Mouse (Mus musculus) hematopoietic multipotent progenitor cell, adult 10-12 weeks (in vitro differentiated cells): ENCODE results near the gene Stk19. TPM values are rescaled to one million over a fixed set of nuclear protein-coding genes. Genes with fewer than 3 reads are reported as not detected.

ENCODE experiments used
- polyA plus RNA-seq: library from polyadenylated mRNA; stranded (reverse); fragments of >175 nt; gene quantifications from 2 replicates; pipeline ENCODE4 v1.2.3, GENCODE M21; 2012; ENCODE audit warnings: low replicate concordance

Gene Stk19
- 35.1 and 41.2 TPM in 2 replicates for polyA plus RNA-seq

DNA sequence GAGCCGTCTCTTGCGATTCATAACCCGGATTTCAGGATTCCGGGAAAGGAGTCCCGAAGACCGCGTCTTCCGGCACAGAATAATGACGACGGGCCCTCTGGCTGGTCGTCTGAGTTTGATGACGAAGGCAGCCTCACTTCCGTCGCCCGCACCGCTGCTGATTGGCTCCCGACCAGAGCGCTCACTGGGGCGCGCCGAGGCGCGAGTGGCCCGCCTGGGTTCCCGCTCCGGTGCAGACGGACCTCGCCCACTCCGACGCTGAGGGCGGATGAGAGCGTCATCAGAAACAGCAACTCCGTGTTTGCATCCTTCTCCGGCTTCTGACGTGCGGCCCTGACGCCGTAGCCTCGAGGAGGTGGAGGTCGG, at the start of gene Stk19, which contains the start of gene Dxo:
TSS of gene Stk19 (minus strand) at position 90 of the 366 bp plus-strand sequence.
TSS of gene Dxo (plus strand) at position 164 of the 366 bp plus-strand sequence.

DNA sequence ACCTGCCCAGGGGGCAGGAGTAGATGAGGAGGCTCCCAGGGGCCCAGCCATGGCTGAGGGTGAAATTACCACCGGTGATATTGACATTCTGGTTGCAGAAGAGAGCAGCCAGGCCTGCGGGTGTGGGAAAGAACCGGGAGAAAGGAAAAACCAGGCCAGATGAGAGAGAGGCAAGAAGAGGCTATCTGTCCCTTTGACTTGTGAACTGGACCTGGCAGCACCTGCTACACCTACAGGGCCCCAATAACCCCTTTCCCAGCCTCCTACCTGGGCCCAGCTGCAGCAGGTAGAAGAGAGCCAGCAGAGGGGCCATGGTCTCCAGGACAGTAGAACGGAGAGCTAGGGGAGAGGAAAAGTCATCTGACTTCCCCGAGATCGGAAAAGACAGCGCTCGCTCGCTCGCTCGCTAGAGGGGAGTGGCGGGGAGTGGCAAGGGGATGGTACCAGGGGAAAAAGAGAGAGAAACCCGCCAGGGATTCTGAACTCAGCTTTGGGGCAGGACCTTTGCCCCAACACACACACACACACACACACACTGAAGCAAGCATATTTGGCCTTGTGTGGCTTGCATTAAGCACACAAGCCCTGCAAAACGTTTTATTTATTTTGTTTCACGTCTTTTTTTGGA, 45.1 kb upstream of the Stk19 start, which contains the start of gene Gm20547:
TSS of gene Gm20547 (minus strand) at position 360 of the 628 bp plus-strand sequence.

DNA sequence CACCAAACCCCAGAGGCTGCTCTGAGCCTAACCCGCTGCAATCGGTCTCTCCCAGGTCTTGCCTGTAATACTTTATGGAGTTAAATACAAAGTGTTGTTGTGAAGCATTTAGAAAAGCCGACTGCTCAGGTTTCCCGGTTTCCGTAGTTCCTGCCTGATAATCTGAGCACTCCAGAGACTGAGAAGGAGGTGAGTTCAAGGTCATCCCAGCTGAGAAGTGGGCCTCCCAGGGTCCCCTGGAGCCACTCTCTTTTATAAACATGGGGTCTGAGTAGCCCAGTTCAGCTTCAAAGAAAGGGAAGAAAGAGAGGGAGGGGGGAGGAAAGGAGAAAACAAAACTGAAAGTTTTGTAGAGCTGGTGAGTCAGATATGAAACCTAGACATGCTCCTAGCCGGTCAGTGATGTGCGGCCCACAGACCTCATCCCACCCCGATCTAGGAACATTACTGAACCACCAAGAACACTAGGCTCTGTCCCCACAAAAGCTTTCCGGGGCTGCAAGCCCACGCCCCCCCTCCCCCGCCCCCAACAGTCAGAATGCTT, 42.7 kb upstream of the Stk19 start, which contains the start of gene Zbtb12:
TSS of gene Zbtb12 (plus strand) at position 148 of the 544 bp plus-strand sequence.

DNA sequence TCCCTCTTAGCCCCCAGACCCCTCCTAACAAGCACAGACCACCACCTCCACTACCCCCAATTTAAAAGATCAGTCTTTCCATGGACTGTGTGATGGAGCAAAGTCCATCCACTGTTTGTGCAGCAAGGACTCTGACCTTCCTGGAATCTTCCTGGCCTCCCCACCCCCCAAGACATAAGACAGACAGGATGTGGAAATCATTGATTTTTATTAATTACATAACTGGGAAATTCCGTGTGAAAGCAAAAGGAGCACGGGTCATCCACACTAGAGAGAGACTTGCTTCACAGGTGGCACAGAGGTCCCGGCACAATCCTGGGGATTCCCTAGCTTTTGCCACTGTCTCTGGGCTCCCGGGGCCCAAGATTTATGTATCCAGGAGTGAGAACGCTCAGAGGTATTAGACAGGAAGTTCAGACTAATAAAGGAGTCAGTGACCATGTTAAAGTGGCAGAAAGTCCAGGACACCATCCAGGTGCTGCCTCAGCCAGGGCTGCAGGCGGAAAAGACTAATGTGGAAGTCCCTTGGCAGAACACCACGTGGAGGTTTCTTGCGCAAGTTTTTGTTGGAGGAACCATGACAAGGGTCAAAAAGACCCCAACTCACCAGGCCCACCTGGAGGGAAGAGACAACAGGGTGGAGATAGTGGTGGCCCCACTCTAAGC, 25.8 kb upstream of the Stk19 start, which contains the start of gene Cfb:
TSS of gene Cfb (minus strand) at position 103 of the 666 bp plus-strand sequence.

DNA sequence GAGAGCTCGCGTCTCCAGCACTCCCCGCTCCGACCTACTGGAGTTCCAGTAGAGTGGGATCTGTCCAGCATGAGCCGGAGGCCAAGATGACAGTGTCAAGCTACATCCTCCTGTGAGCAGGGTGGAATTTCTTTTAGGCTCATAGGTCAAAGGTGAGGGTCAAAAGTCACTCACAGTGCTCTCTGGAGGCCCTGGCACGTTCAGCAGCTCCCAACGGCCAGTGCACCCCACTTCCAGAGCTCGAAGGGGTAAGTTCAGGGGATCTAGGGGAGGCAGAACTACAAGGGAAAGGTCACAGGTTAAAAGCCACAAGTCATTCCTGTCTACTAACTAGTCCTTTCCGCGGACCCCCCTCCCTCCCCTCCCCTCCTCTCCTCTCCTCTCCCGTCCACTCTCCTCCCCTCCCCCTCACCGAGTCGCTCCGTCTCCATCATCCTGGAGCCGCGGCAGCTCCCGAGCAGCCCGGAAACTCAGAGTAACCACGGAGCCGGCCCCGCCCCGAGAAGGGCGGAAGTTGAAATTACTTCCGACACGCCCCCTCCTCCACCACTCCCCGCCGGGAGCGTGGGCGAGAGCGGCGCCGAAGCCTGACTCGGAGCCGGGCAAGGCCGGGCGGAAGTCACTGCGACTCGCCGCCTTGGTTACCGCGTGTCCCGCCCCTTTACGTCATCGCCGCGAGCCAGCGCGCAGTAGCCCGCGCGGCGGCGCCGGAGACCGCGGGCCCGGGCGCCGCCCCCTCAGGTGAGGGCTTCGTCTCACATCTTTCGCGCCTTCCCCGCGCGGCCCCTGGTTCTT, 13.2 kb upstream of the Stk19 start, which contains the start of the genes Skiv2l and Nelfe:
TSS of gene Skiv2l (minus strand) at position 489 of the 795 bp plus-strand sequence.
TSS of gene Nelfe (plus strand) at position 670 of the 795 bp plus-strand sequence.

DNA sequence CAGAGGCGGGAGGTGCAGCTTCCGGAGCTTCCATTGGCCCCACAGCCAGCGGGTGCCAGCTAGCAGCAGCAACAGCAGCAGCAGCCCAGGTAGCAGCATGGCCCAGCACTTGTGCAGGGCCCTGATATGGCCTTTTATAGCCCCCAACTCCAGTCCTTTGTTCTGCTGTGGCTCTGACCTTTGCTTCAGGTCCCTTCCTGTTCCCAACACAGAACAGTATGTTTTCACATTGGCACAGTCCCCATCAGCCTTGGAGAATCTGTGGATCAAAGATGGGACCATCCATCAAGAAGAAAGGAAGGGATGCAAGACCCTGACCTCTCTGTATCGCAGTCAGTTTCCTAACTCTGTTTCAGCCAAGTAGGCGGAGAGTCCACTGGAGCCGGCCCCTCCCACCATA, 32.4 kb downstream of the Stk19 start, which contains the start of gene Cyp21a1:
TSS of gene Cyp21a1 (minus strand) at position 261 of the 400 bp plus-strand sequence.

Other genes with a start within 250 kb of the Stk19 start
- 701 and 1,475 TPM in 2 replicates for gene Gpsm3, start 247.1 kb downstream of the Stk19 start, polyA plus RNA-seq
- 129 and 229 TPM in 2 replicates for gene Pbx2, start 245.7 kb downstream of the Stk19 start, polyA plus RNA-seq
- gene Ager, start 239.1 kb downstream of the Stk19 start, polyA plus RNA-seq: 6.8 and 13.6 TPM in 2 replicates
- gene Rnf5, start 233.3 kb downstream of the Stk19 start, polyA plus RNA-seq: 44.1 and 76.3 TPM in 2 replicates
- gene Agpat1, start 232.7 kb downstream of the Stk19 start, polyA plus RNA-seq: 143 and 230 TPM in 2 replicates
- gene Egfl8, start 221.0 kb downstream of the Stk19 start, polyA plus RNA-seq: 1.2 and 1.3 TPM in 2 replicates
- gene Ppt2, start 208.4 kb downstream of the Stk19 start, polyA plus RNA-seq: 77.8 and 82.6 TPM in 2 replicates
- 13.3 and 35.6 TPM in 2 replicates for gene Prrt1, start 207.4 kb downstream of the Stk19 start, polyA plus RNA-seq
- gene Fkbpl, start 192.2 kb downstream of the Stk19 start, polyA plus RNA-seq: 3.7 and 4.4 TPM in 2 replicates
- 177 and 309 TPM in 2 replicates for gene Atf6b, start 189.8 kb downstream of the Stk19 start, polyA plus RNA-seq
- gene Tnxb, start 166.4 kb downstream of the Stk19 start, polyA plus RNA-seq: 0.28 and 0.68 TPM in 2 replicates
- 1.6 and 2.8 TPM in 2 replicates for gene C4b, start 93.1 kb downstream of the Stk19 start, polyA plus RNA-seq
- 0.26 and 0.85 TPM in 2 replicates for gene Cyp21a1, start 32.4 kb downstream of the Stk19 start, polyA plus RNA-seq
- gene Dxo, start 74 bp upstream of the Stk19 start, polyA plus RNA-seq: 64.7 and 107 TPM in 2 replicates
- gene Skiv2l, start 13.3 kb upstream of the Stk19 start, polyA plus RNA-seq: 73.9 and 94.6 TPM in 2 replicates
- gene Nelfe, start 13.4 kb upstream of the Stk19 start, polyA plus RNA-seq: 110 and 113 TPM in 2 replicates
- 0.42 and 1.0 TPM in 2 replicates for gene Cfb, start 25.6 kb upstream of the Stk19 start, polyA plus RNA-seq
- 12.3 and 13.4 TPM in 2 replicates for gene Zbtb12, start 42.5 kb upstream of the Stk19 start, polyA plus RNA-seq
- gene Gm20547, start 45.1 kb upstream of the Stk19 start, polyA plus RNA-seq: 0.10 TPM in 1 of 2 replicates, not detected in the other
- gene C2, start 61.3 kb upstream of the Stk19 start, polyA plus RNA-seq: 1.6 and 6.5 TPM in 2 replicates
- 299 and 719 TPM in 2 replicates for gene Ehmt2, start 61.5 kb upstream of the Stk19 start, polyA plus RNA-seq
- gene Slc44a4, start 77.5 kb upstream of the Stk19 start, polyA plus RNA-seq: not detected in 2 replicates
- 46.6 and 61.8 TPM in 2 replicates for gene Neu1, start 94.3 kb upstream of the Stk19 start, polyA plus RNA-seq
- gene Hspa1b, start 122.3 kb upstream of the Stk19 start, polyA plus RNA-seq: 3.0 and 6.4 TPM in 2 replicates
- not detected in 2 replicates for gene Gm20481, start 133.0 kb upstream of the Stk19 start, polyA plus RNA-seq
- 0.68 and 2.2 TPM in 2 replicates for gene Hspa1a, start 135.2 kb upstream of the Stk19 start, polyA plus RNA-seq
- gene Hspa1l, start 135.8 kb upstream of the Stk19 start, polyA plus RNA-seq: not detected in 2 replicates
- 51.7 and 75.3 TPM in 2 replicates for gene Lsm2, start 144.9 kb upstream of the Stk19 start, polyA plus RNA-seq
- gene Vars, start 164.0 kb upstream of the Stk19 start, polyA plus RNA-seq: 768 and 1,214 TPM in 2 replicates
- 0.51 and 1.3 TPM in 2 replicates for gene Vwa7, start 179.6 kb upstream of the Stk19 start, polyA plus RNA-seq
- 93.8 and 249 TPM in 2 replicates for gene Sapcd1, start 191.1 kb upstream of the Stk19 start, polyA plus RNA-seq
- gene Msh5, start 209.8 kb upstream of the Stk19 start, polyA plus RNA-seq: 54.6 and 127 TPM in 2 replicates
- gene Clic1, start 213.0 kb upstream of the Stk19 start, polyA plus RNA-seq: 161 and 172 TPM in 2 replicates
- gene Ddah2, start 222.1 kb upstream of the Stk19 start, polyA plus RNA-seq: 6.4 and 6.5 TPM in 2 replicates
- 0.17 TPM in 1 of 2 replicates, not detected in the other for gene Ly6g6c, start 228.4 kb upstream of the Stk19 start, polyA plus RNA-seq
- 0.16 and 0.42 TPM in 2 replicates for gene Mpig6b, start 229.2 kb upstream of the Stk19 start, polyA plus RNA-seq
- not detected in 2 replicates for gene Ly6g6e, start 240.0 kb upstream of the Stk19 start, polyA plus RNA-seq
- not detected in 2 replicates for gene Ly6g6d, start 241.1 kb upstream of the Stk19 start, polyA plus RNA-seq
- gene Ly6g6f, start 248.7 kb upstream of the Stk19 start, polyA plus RNA-seq: not detected in 2 replicates